Mouse (Mus musculus): ENCODE measurements around the gene Efcc1.
"Not testable (repeated sequence)": the region's sequence is repeated elsewhere in the genome, so short reads cannot be mapped to it uniquely, and the experiment has no call there.

Gene Efcc1

DNA sequence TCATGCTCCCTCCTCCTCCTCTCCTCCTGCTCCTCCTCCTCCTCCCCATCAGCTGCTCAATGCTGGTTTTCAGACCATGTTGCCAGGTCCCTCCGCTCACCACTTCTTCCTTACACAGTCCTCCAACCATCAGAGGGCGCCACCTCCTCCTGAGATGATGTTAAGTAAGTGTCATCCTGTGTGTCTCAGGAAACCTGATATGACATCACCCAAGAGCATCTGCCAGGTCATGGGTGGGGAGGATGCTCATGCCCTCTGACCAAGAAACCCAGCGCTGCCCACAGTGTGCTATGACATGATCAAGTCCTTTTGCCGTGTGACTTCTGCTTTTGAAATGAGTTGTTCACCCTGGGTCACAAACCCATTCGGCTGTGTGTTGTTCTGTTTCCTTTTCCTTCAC, 12.1 kb downstream of the Efcc1 start:
- no peak for ATAC-seq (ENCODE audit: insufficient number of reproducible peaks, low FRiP score, low TSS enrichment)

- ATAC-seq (ENCODE audit: insufficient number of reproducible peaks, low FRiP score, low TSS enrichment) = no peak
These were observed 12.6 kb downstream of the Efcc1 start for GRCm38 (mm10) chr6:87743281-87743680.

DNA sequence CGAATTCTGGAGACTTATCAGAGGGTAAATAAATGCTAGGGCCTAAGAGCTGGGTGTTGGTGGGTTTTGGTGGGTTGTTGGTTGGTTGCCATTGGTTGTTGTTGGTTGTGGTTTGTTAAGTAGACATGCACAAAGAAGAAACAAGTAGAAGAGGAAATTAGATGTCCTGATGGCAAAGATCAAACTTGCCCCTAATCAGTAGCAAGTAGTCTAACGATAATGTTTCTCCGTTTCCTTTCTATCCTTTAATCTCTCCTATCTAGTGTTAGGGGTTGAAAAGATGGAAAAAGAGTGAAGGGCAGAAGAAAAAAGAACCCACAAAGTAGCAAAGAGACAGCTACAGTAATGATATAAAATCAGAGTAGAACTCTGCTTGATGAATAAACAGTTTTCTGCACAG, 14.0 kb downstream of the Efcc1 start:
- ATAC-seq (ENCODE audit: insufficient number of reproducible peaks, low FRiP score, low TSS enrichment) = no peak

- no peak for ATAC-seq (ENCODE audit: insufficient number of reproducible peaks, low FRiP score, low TSS enrichment)
These were observed 14.6 kb downstream of the Efcc1 start for GRCm38 (mm10) chr6:87745301-87745700.

DNA sequence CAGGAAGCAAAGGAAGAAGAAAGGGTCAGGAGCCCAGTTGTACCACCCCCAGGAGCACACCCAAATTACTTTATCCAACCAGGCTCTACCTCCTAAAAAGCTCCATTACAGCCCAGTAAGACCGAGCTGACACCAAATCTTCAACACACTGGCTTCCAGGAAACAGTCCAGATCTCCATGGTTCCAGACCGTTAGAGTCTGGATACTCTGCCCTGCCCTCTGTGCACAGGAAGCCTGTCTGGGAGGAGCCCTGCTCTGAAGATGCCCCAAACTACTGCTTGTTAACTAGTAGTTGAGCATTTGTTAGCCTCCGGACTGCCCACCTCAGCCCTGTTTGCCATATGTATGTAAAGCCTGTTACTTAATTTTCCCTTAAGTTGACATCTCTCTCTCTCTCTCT, 15.4 kb downstream of the Efcc1 start:
- no peak for ATAC-seq (ENCODE audit: insufficient number of reproducible peaks, low FRiP score, low TSS enrichment)

DNA sequence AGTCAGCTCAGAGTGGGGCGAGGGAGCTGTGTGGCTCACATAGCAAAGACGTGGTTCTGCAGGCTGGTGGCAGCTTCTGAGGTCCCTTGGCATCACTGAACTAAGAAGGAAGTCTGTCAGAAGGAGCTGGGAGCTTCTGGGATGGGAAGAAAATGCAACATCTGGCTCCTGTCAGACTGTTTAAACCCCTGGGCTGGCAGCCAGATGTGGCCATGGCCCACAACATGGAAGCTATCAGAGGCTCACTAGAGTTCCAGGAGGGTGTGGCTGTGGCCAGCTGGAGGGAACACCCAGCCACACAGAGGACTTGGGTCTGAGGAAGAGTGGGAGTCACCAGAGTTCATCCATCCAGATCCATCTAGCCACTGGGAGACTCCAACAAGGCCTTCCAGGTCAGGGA, 16.2 kb downstream of the Efcc1 start:
- no peak for ATAC-seq (ENCODE audit: insufficient number of reproducible peaks, low FRiP score, low TSS enrichment)

- no peak for ATAC-seq (ENCODE audit: insufficient number of reproducible peaks, low FRiP score, low TSS enrichment)
These were observed 17.4 kb downstream of the Efcc1 start for GRCm38 (mm10) chr6:87748078-87748477.

DNA sequence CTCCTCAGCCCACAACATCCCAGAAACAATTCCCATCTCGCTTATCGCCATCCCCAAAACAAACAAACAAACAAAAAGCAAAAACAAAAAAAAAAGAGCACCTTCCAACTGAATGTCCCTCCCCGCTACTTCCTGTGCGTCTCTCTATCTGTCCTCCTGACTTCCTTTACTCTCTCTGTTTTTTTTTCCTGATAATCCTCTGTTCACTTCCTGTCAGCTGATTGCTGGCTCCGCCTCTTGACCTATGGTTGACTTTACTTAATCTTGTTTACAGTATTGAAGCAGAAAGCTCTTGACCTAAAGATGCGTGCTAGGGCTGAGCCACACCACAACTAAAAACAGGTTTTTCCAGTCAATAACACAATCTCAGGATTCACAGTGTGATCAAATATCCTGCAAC, 17.9 kb downstream of the Efcc1 start:
- ATAC-seq (ENCODE audit: insufficient number of reproducible peaks, low FRiP score, low TSS enrichment) = no peak

DNA sequence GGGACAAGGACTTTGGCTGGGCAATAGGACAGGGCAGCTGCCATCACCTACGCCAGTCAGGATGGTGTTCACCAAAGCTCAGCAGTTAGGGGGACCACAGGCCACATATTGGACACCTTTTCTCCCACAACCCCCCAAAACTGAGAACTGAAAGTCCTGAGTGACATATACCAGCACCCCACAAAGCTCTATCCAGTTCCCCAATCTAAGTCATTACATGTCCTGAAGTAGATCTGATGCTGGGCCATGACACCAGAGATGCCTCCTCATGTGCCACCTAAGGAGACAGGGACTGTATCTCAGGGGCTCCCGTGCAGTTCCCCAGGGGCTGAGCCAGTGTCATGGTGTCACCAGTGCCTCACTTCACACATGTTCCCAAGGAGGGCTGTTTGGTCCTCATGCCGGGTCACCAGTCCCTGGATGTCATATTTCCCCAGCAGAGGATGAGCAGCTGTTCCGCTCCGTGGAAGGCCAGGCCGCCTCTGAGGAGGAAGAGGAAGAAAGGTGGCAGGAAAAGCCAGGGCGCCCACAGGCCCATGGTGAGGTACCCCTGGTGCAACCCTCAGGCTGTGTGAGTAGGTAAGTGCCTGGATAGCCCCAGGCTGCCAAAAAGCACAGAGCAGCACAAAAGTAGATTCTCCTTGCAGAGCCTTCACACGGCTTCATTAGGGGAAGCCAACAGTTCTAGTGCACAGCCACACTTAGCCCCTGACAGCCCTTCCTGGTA, 19.7 kb downstream of the Efcc1 start:
- no peak for ATAC-seq (ENCODE audit: insufficient number of reproducible peaks, low FRiP score, low TSS enrichment)

DNA sequence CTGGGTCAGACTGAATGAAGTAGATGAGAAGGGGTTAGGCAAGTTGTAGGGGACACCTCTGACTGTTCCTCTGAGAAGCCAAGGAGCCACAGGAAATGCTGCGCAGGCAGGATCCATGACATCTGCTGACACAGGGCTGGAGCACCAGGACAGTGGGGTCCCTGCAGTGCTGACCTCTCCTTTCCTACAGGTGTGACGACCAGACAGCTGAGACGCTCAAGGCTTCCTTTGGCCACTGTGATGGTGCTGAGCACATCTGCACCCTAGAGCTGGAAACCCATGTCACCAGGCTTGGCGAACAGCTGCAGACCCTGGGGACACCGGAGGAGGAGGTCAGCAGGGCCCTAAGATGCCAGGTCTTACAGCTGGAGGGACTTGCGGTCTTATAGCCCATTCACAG, 20.9 kb downstream of the Efcc1 start:
- ATAC-seq (ENCODE audit: insufficient number of reproducible peaks, low FRiP score, low TSS enrichment) = no peak

DNA sequence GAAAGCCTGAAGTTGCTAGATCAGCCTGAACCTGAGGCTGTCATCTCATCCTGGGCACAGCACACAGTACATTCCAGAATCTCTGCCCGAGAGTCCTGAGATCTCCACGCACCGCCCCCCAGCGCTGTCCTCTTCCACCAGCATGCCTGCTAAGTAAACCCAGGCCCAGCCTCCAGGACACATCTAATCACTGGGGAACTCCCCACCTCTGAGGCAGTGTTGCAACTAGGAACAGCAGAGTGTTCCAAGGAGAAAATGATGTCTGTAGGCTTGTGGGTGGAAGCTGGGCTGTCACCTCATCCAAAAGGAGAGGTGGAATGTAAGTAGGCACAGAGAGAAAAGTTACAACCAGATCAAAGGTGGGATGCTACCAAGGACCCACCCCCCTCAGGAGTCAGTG, 24.5 kb downstream of the Efcc1 start:
- ATAC-seq (ENCODE audit: insufficient number of reproducible peaks, low FRiP score, low TSS enrichment) = no peak

DNA sequence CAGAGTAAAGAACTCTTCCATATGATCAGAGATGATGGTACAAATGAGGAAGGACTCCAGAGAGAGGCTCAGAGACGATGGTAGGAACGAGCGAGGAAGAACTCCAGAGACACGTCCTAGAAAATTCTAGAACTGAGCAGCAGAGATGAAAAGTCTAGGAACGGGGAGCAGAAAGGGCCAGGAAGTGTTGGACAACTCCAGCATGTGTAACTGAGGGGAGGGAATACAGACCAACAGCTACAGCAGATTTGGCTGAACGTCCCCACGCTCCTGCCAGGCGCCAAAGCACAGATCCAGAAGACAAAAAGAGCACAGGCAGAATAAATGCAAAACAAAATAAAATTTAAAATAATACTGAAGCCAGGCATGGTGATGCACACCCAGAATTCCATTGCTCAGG, 26.2 kb downstream of the Efcc1 start:
- ATAC-seq (ENCODE audit: insufficient number of reproducible peaks, low FRiP score, low TSS enrichment) = no peak

DNA sequence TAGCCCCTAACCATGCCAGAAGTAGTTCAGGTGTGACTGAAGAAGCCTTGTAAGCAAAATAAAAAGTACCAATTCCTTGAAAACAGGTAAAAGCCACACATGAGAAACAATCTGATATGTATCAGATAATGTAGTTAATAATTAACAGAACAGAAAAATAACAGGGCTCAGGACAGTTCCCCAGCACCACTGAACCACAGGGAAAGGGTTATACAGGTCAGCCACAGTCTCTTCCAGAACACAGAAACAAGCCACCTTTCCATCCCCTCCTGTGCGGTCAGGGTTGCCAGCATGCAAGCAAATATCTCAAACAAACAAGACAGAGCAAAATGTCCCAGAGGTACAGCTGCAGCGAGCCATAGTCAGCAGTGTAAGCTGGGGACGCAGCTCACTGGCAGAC, 28.7 kb downstream of the Efcc1 start:
- no peak for ATAC-seq (ENCODE audit: insufficient number of reproducible peaks, low FRiP score, low TSS enrichment)

GRCm38 (mm10) chr6:87759850-87760249, 29.2 kb downstream of the Efcc1 start:
- ATAC-seq (ENCODE audit: insufficient number of reproducible peaks, low FRiP score, low TSS enrichment) = no peak

GRCm38 (mm10) chr6:87762161-87762560, 31.5 kb downstream of the Efcc1 start:
- ATAC-seq (ENCODE audit: insufficient number of reproducible peaks, low FRiP score, low TSS enrichment) = no peak

- ATAC-seq (ENCODE audit: insufficient number of reproducible peaks, low FRiP score, low TSS enrichment) = peak; percentile 58; the same call in 1 of the 2 replicates
These were observed 33.0 kb downstream of the Efcc1 start for GRCm38 (mm10) chr6:87763376-87764280.

- not testable (repeated sequence) for ATAC-seq (ENCODE audit: insufficient number of reproducible peaks, low FRiP score, low TSS enrichment)
These were observed 33.6 kb downstream of the Efcc1 start for GRCm38 (mm10) chr6:87764296-87764695.

DNA sequence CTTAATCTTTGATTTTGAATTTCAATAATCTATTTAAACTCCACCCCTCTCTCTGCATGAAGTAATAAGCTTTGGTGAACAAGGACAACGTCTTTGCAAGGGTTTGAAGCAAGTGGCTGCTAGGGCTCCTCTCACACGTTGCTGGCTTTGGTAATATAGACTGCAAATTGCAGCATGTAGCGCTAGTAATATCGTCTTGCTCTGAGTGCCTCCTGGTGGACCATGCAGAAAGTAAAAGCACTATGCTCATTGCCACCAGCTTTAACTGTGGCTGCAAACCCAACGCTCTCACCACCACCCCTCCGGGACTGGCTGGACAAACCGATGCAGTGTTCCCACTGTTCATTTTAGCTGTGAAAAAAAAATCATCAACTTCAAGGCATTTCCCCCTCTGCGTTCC, 40.0 kb downstream of the Efcc1 start:
- ATAC-seq (ENCODE audit: insufficient number of reproducible peaks, low FRiP score, low TSS enrichment) = no peak

GRCm38 (mm10) chr6:87774466-87774865, 43.8 kb downstream of the Efcc1 start:
- no peak for ATAC-seq (ENCODE audit: insufficient number of reproducible peaks, low FRiP score, low TSS enrichment)

GRCm38 (mm10) chr6:87774909-87775308, 44.2 kb downstream of the Efcc1 start:
- no peak for ATAC-seq (ENCODE audit: insufficient number of reproducible peaks, low FRiP score, low TSS enrichment)

GRCm38 (mm10) chr6:87775588-87776245, 45.0 kb downstream of the Efcc1 start:
- ATAC-seq (ENCODE audit: insufficient number of reproducible peaks, low FRiP score, low TSS enrichment) = no peak

All from cerebellum, adult (tissue).